Mouse (Mus musculus) CH12.LX (cell line): Measurements from ENCODE around the gene Macrod1. TPM values are rescaled to one million over a fixed set of nuclear protein-coding genes. Genes with fewer than 3 reads are reported as not detected.

Source experiments
- DNase-seq: peaks from one replicate; pipeline ENCODE4 v3.0.0-alpha.2; 2013; ENCODE audit errors: extremely low read depth
- H3K27ac ChIP-seq: 2 replicates; pipeline ENCODE4 v1.5.1; 2012; ENCODE audit warnings: low read depth, mild to moderate bottlenecking, control low read depth, moderate library complexity; ENCODE audit not compliant: insufficient read depth
- H3K27me3 ChIP-seq: replicated peaks from 2 replicates; pipeline ENCODE3; 2012; ENCODE audit warnings: inconsistent platforms
- H3K36me3 ChIP-seq, 2 experiments: replicated peaks in 1 of 2; 2 replicates each; pipeline versions ENCODE3 to v1.6.1; 2012; ENCODE audit warnings: inconsistent platforms in 1 of 2, low read length in 1 of 2, mild to moderate bottlenecking in 1 of 2, mixed read lengths in 1 of 2, moderate library complexity in 1 of 2; ENCODE audit not compliant: control insufficient read depth in 1 of 2, insufficient read depth in 1 of 2
- H3K4me1 ChIP-seq, 2 experiments: 2 replicates each; pipeline ENCODE4 v1.6.1; 2012; ENCODE audit warnings: inconsistent platforms in 1 of 2, moderate library complexity in 1 of 2; ENCODE audit not compliant: insufficient read depth in 2 of 2, control insufficient read depth in 1 of 2
- H3K4me2 ChIP-seq: 2 replicates; pipeline ENCODE4 v1.6.1; 2012; ENCODE audit warnings: low read depth, mild to moderate bottlenecking, control low read depth; ENCODE audit not compliant: poor library complexity, insufficient read depth, severe bottlenecking
- H3K4me3 ChIP-seq, 3 experiments: fragments of 150-350 bp in 1 of 3; sonication (generic) in 1 of 3; replicated peaks in 1 of 3; 2 replicates each; pipeline versions ENCODE3 to v1.5.1; 2011 to 2012; ENCODE audit warnings: low read depth in 2 of 3, low read length in 2 of 3, mild to moderate bottlenecking in 2 of 3, moderate library complexity in 2 of 3, control low read depth in 1 of 3, improper control_type of control experiment in 1 of 3, inconsistent platforms in 1 of 3, mixed read lengths in 1 of 3; ENCODE audit not compliant: poor library complexity in 1 of 3
- H3K79me2 ChIP-seq: replicated peaks from 2 replicates; pipeline ENCODE4 v1.6.1; 2012; ENCODE audit warnings: mild to moderate bottlenecking, moderate library complexity; ENCODE audit not compliant: control insufficient read depth, poor library complexity, insufficient read depth, severe bottlenecking; ENCODE audit errors: extremely low read depth
- H3K9ac ChIP-seq: 2 replicates; pipeline ENCODE4 v1.6.1; 2012; ENCODE audit warnings: low read depth, mild to moderate bottlenecking, control low read depth, moderate library complexity; ENCODE audit not compliant: insufficient read depth
- H3K9me3 ChIP-seq: replicated peaks from 2 replicates; pipeline ENCODE3; 2012; ENCODE audit warnings: low read length, inconsistent platforms, mixed read lengths
- BHLHE40 ChIP-seq: IDR thresholded peaks from 2 replicates; pipeline ENCODE4 v1.6.1; 2011; ENCODE audit warnings: mild to moderate bottlenecking, low read depth, low read length, improper control_type of control experiment
- CHD1 ChIP-seq: IDR thresholded peaks from 2 replicates; pipeline ENCODE4 v1.6.1; 2012; ENCODE audit warnings: low read depth, low read length, improper control_type of control experiment, inconsistent platforms
- CTCF ChIP-seq, 2 experiments: IDR thresholded peaks in 1 of 2; conservative IDR thresholded peaks in 1 of 2; 2 replicates each; pipeline ENCODE4 v1.5.1; 2011 to 2012; ENCODE audit warnings: low read depth in 2 of 2, low read length in 2 of 2, improper control_type of control experiment in 1 of 2, inconsistent platforms in 1 of 2, mild to moderate bottlenecking in 1 of 2, moderate library complexity in 1 of 2
- E2F4 ChIP-seq: IDR thresholded peaks from 2 replicates; pipeline ENCODE4 v1.6.1; 2011; ENCODE audit warnings: low read depth, low read length, improper control_type of control experiment; ENCODE audit not compliant: insufficient replicate concordance
- ETS1 ChIP-seq: conservative IDR thresholded peaks from 2 replicates; pipeline ENCODE4 v1.6.1; 2012; ENCODE audit warnings: low read depth, mild to moderate bottlenecking, inconsistent platforms, low read length, improper control_type of control experiment, moderate library complexity
- HCFC1 ChIP-seq: IDR thresholded peaks from 2 replicates; pipeline ENCODE4 v1.6.1; 2012; ENCODE audit warnings: low read depth, mild to moderate bottlenecking, inconsistent platforms, low read length, improper control_type of control experiment
- IRF4 ChIP-seq: IDR thresholded peaks from 2 replicates; pipeline ENCODE4 v1.6.1; 2014; ENCODE audit warnings: low read depth, mild to moderate bottlenecking, inconsistent platforms, low read length, improper control_type of control experiment
- JUND ChIP-seq: conservative IDR thresholded peaks from 2 replicates; pipeline ENCODE4 v1.6.1; 2011; ENCODE audit warnings: low read depth, low read length, improper control_type of control experiment
- MAX ChIP-seq: IDR thresholded peaks from 2 replicates; pipeline ENCODE4 v1.6.1; 2011; ENCODE audit warnings: low read length, improper control_type of control experiment
- MXI1 ChIP-seq: IDR thresholded peaks from 2 replicates; pipeline ENCODE4 v1.6.1; 2011; ENCODE audit warnings: mild to moderate bottlenecking, low read depth, low read length, improper control_type of control experiment
- NELFE ChIP-seq: IDR thresholded peaks from 2 replicates; pipeline ENCODE4 v1.6.1; 2011; ENCODE audit warnings: low read depth, low read length, improper control_type of control experiment
- NRF1 ChIP-seq: IDR thresholded peaks from 2 replicates; pipeline ENCODE4 v1.6.1; 2014; ENCODE audit warnings: low read depth, mild to moderate bottlenecking, inconsistent platforms, low read length, improper control_type of control experiment, moderate library complexity
- PAX5 ChIP-seq: IDR thresholded peaks from 2 replicates; pipeline ENCODE4 v1.6.1; 2012; ENCODE audit warnings: low read length, inconsistent platforms, mixed read lengths
- POLR2AphosphoS2 ChIP-seq: IDR thresholded peaks from 2 replicates; pipeline ENCODE4 v1.6.1; 2011; ENCODE audit warnings: low read depth, low read length, improper control_type of control experiment
- RAD21 ChIP-seq: IDR thresholded peaks from 2 replicates; pipeline ENCODE4 v1.6.1; 2011; ENCODE audit warnings: low read depth, mild to moderate bottlenecking, low read length, improper control_type of control experiment, moderate library complexity
- SIN3A ChIP-seq: IDR thresholded peaks from 2 replicates; pipeline ENCODE4 v1.6.1; 2012; ENCODE audit warnings: low read length, improper control_type of control experiment, inconsistent platforms
- SMC3 ChIP-seq: IDR thresholded peaks from 2 replicates; pipeline ENCODE4 v1.6.1; 2011; ENCODE audit warnings: low read depth, low read length, improper control_type of control experiment
- TCF12 ChIP-seq: IDR thresholded peaks from 2 replicates; pipeline ENCODE4 v1.6.1; 2014; ENCODE audit warnings: low read depth, mild to moderate bottlenecking, inconsistent platforms, low read length, improper control_type of control experiment
- USF1 ChIP-seq: IDR thresholded peaks from 2 replicates; pipeline ENCODE4 v1.6.1; 2014; ENCODE audit warnings: low read depth, mild to moderate bottlenecking, inconsistent platforms, low read length, improper control_type of control experiment
- USF2 ChIP-seq: conservative IDR thresholded peaks from 2 replicates; pipeline ENCODE4 v1.6.1; 2011; ENCODE audit warnings: low read depth, low read length, improper control_type of control experiment
- ZC3H11A ChIP-seq: IDR thresholded peaks from 2 replicates; pipeline ENCODE4 v1.6.1; 2012; ENCODE audit warnings: low read depth, mild to moderate bottlenecking, inconsistent platforms, low read length, improper control_type of control experiment
- ZKSCAN1 ChIP-seq: IDR thresholded peaks from 2 replicates; pipeline ENCODE4 v1.6.1; 2012; ENCODE audit warnings: low read depth, inconsistent platforms, low read length, improper control_type of control experiment, borderline replicate concordance
- dilution Hi-C: fragments of 300-500 bp; cut with MboI; formaldehyde crosslinking; loops from 2 replicates; pipeline ENCODE4 v1.14.3; 2020; ENCODE audit warnings: low sequenced_read_pairs; ENCODE audit not compliant: extremely low pct_unique_long_range_greater_than_20kb, extremely low pct_ligation_motif_present
- in situ Hi-C: fragments of 300-500 bp; cut with MboI; formaldehyde crosslinking; loops from 3 replicates; pipeline ENCODE4 v1.14.3; 2019; ENCODE audit warnings: low sequenced_read_pairs, low pct_ligation_motif_present, low pct_unique_long_range_greater_than_20kb, mixed read lengths
- polyA plus RNA-seq: library from polyadenylated mRNA; unstranded; fragments of >175 nt; gene quantifications from 2 replicates; pipeline ENCODE4 v1.2.1, GENCODE M21; 2012; ENCODE audit warnings: low read depth; ENCODE audit not compliant: insufficient read length
- total RNA-seq, 2 experiments: library from RNA; depleted of rRNA; stranded (reverse); fragments of 300-350 nt in 1 of 2; fragments of >200 nt in 1 of 2; gene quantifications; 2 replicates each; pipeline ENCODE4 v1.2.3; 2012 to 2014

The Macrod1 gene
- total and polyA plus RNA-seq, 3 experiments = 1.0 TPM; not detected in 2

DNA sequence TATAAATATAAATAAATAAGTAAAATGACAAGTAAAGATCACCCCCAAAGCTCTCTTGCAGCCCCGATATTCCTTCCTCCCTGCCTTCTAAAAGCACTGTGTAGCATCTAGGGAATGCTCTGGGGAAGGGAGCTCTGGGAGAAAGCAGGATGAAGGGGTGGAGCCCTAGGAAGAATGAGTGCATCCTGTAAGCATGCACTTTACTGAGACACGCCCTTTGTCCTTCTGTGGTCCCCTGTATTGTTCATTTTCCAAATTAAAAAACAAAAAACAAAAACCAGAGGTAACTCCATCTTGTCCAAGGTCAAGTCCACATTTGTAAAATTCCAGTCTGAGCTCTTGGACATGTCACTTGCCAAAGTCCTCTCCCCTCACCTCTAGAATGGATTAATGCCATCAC is 148.3 kb downstream of the Macrod1 start:
- H3K4me1 ChIP-seq = peaks cover 8 to 42% of the 10 kb centered on the region in 2 experiments; a peak in 3 of 4 replicates
- H3K9me3 ChIP-seq = no peaks in the 10 kb centered on the region
- H3K4me2 ChIP-seq = peak overlapping the region; percentile 90
- no peaks in the 10 kb centered on the region for H3K27me3 ChIP-seq
- 0 out of 2 replicates have a peak, but pooled peaks have one; percentile 36 for TF ChIP-seq SIN3A
- TF ChIP-seq USF2 = no peak
- no peak for TF ChIP-seq ETS1
- TF ChIP-seq, all 38 proteins: peak for 1
- Histone ChIP-seq H3K36me3 (peaks cover 41 to 48% of the 10 kb centered on the region in 2 experiments), H3K4me3 (peak overlapping the region; percentile 76 to 91 (median 90)), H3K79me2 (peaks cover 23% of the 10 kb centered on the region), H3K27ac (no peak overlapping the region), H3K9ac (peak overlapping the region; percentile 91)
- in situ Hi-C loops (loop anchor here (5.0 kb wide), 1 partner anchor 148 kb away; the partner anchor contains the start of gene Macrod1), dilution Hi-C loops (no loop called here)
- DNase-seq = no peak

DNA sequence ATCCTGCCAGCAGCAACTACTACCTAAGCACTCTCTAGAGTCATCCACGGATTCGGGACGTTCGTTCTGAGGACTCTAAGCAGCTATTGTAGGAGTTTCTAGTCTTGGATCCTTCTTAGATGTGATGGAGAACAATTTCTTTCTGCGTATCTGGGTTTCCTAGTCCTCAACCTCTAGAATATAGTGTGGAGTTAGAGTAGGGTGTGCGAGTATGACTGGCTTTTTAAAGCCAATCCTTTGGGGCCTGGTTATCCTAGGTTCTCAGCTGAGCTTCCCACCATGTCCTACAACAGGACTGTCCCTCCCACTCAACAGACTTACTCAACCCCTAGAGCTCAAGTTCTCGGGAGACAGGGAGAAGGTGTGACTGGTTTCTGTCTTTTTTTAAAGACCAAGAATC is 148.7 kb downstream of the Macrod1 start:
- Histone ChIP-seq H3K4me3 (peak overlapping the region; percentile 76 to 91 (median 90)), H3K36me3 (peaks cover 37 to 45% of the 10 kb centered on the region in 2 experiments), H3K79me2 (peaks cover 23% of the 10 kb centered on the region), H3K9ac (peak overlapping the region; percentile 91), H3K9me3 (no peaks in the 10 kb centered on the region), H3K27ac (0 out of 2 replicates have a peak overlapping the region, but pooled peaks have one; percentile 3), H3K4me2 (peak overlapping the region; percentile 90), H3K27me3 (no peaks in the 10 kb centered on the region), H3K4me1 (peaks cover 8 to 42% of the 10 kb centered on the region in 2 experiments; a peak in 3 of 4 replicates)
- TF ChIP-seq NRF1 = no peak
- no peak for TF ChIP-seq CTCF (conservative IDR thresholded peaks at IDR 0.05 in 1 of 2, IDR thresholded peaks at IDR 0.05 in 1 of 2; ENCODE audit: low read depth in 2 of 2, low read length in 2 of 2)
- TF ChIP-seq BHLHE40 = no peak
- TF ChIP-seq CHD1 = no peak
- DNase-seq = no peak
- dilution Hi-C loops (no loop called here), in situ Hi-C loops (loop anchor here (5.0 kb wide), 1 partner anchor 148 kb away; the partner anchor contains the start of gene Macrod1)

GRCm38 (mm10) chr19:7205753-7206736 is 149.4 kb downstream of the Macrod1 start, which contains the start of gene Otub1:
Otub1 (minus strand) TSS chr19:7206316.
- dilution Hi-C loops (no loop called here), in situ Hi-C loops (loop anchor here (5.0 kb wide), 1 partner anchor 149 kb away; the partner anchor contains the start of gene Macrod1)
- peak within 1 kb of the TSS; percentile 91 for H3K27ac ChIP-seq
- H3K9me3 ChIP-seq = no peaks in the 10 kb centered on the region
- H3K4me2 ChIP-seq = peak within 1 kb of the TSS; percentile 92
- peaks cover 23% of the 10 kb centered on the region for H3K79me2 ChIP-seq
- H3K27me3 ChIP-seq = no peaks in the 10 kb centered on the region
- DNase-seq = peak; percentile 97
- H3K36me3 ChIP-seq = peaks cover 29 to 42% of the 10 kb centered on the region in 2 experiments
- H3K9ac ChIP-seq = peak within 1 kb of the TSS; percentile 91
- peak within 1 kb of the TSS; percentile 76 to 91 (median 90) for H3K4me3 ChIP-seq
- peaks cover 8 to 42% of the 10 kb centered on the region in 2 experiments; a peak in 3 of 4 replicates for H3K4me1 ChIP-seq
- no peak; the same call in 1 of the 2 replicates for TF ChIP-seq RAD21
- peak; percentile 16 for TF ChIP-seq USF1
- peak; percentile 86 for TF ChIP-seq HCFC1
- TF ChIP-seq ZC3H11A = no peak
- TF ChIP-seq ZKSCAN1 = no peak
- TF ChIP-seq E2F4 = no peak
- TF ChIP-seq NELFE = peak; percentile 93
- no peak for TF ChIP-seq SMC3
- TF ChIP-seq MXI1 = peak; percentile 92
- no peak; the same call in 1 of the 2 replicates for TF ChIP-seq IRF4
- TF ChIP-seq BHLHE40 = peak; percentile 46
- TF ChIP-seq POLR2AphosphoS2 = peak; percentile 95
- TF ChIP-seq MAX = peak; percentile 90
- TF ChIP-seq JUND = no peak
- TF ChIP-seq PAX5 = no peak
- peak; percentile 91 for TF ChIP-seq TCF12
